Mouse (Mus musculus) hindbrain, postnatal 0 days (tissue): Measurements from ENCODE around the gene Cbr3. TPM values are rescaled to one million over a fixed set of nuclear protein-coding genes. Genes with fewer than 3 reads are reported as not detected.
"Not testable (repeated sequence)": the region's sequence is repeated elsewhere in the genome, so short reads cannot be mapped to it uniquely, and the experiment has no call there.

Source experiments
- ATAC-seq: fragments of 200-750 bp; cut with Nextera tagmentation; 2 replicates; pipeline ENCODE4 v1.8.0; 2017; ENCODE audit warnings: mild to moderate bottlenecking, moderate TSS enrichment, moderate library complexity
- DNase-seq: peaks from one replicate; pipeline ENCODE4 v3.0.0-alpha.2; 2015; ENCODE audit warnings: low spot score
- H3K27ac ChIP-seq: fragments of 300-500 bp; sonication (generic); 2 replicates; pipeline ENCODE4 v1.5.1; 2014; ENCODE audit warnings: mild to moderate bottlenecking
- H3K27me3 ChIP-seq: fragments of 300-500 bp; sonication (generic); 2 replicates; pipeline ENCODE4 v1.6.1; 2014; ENCODE audit warnings: low read length, mixed read lengths; ENCODE audit not compliant: insufficient read depth
- H3K36me3 ChIP-seq: fragments of 300-500 bp; sonication (generic); 2 replicates; pipeline ENCODE4 v1.6.1; 2014; ENCODE audit warnings: low read length, mixed read lengths; ENCODE audit not compliant: insufficient read depth
- H3K4me1 ChIP-seq: fragments of 300-500 bp; sonication (generic); 2 replicates; pipeline ENCODE4 v1.6.1; 2014; ENCODE audit warnings: antibody characterized with exemption, low read length, mixed read lengths; ENCODE audit not compliant: insufficient read depth
- H3K4me2 ChIP-seq: fragments of 300-500 bp; sonication (generic); 2 replicates; pipeline ENCODE4 v1.6.1; 2014; ENCODE audit warnings: low read depth, mild to moderate bottlenecking, low read length, moderate library complexity, mixed read lengths
- H3K4me3 ChIP-seq: fragments of 300-500 bp; sonication (generic); 2 replicates; pipeline ENCODE4 v1.5.1; 2014; ENCODE audit warnings: low read length
- H3K9ac ChIP-seq: fragments of 300-500 bp; sonication (generic); replicated peaks from 2 replicates; pipeline ENCODE4 v1.6.1; 2014; ENCODE audit warnings: mild to moderate bottlenecking, low read length, moderate library complexity, mixed read lengths
- H3K9me3 ChIP-seq: fragments of 300-500 bp; sonication (generic); 2 replicates; pipeline ENCODE4 v1.6.1; 2016; ENCODE audit warnings: low read length, mixed read lengths
- CTCF ChIP-seq: IDR thresholded peaks from 2 replicates; pipeline ENCODE4 v1.5.1; 2016; ENCODE audit warnings: antibody characterized with exemption, control low read depth, low read depth
- WGBS: fragments of 180-500 bp; shearing (Covaris S2); extraction: QIAGEN DNeasy Blood & Tissue Kit; methylation state at CpG from one replicate; pipeline ENCODE4 v1.1.7; 2014; 5-methylcytosine and 5-hydroxymethylcytosine counted together
- polyA plus RNA-seq: library from polyadenylated mRNA; unstranded; fragments of >200 nt; fragmentation: Nextera tagmentation; extraction: Ambion mirVana; gene quantifications from 2 replicates; pipeline ENCODE4 v1.2.1, GENCODE M21; 2015
- total RNA-seq: library from RNA; depleted of rRNA; stranded (reverse); fragments of >200 nt; gene quantifications from 2 replicates; pipeline ENCODE4 v1.2.3, GENCODE M21; 2014; rRNA removed

The Cbr3 gene
- total RNA-seq: 0.58 and 5.1 TPM in 2 replicates
- polyA plus RNA-seq: 4.8 and 5.4 TPM in 2 replicates

- DNase-seq: peak; percentile 59
- Histone ChIP-seq H3K36me3 (no peaks in the 10 kb centered on the region), H3K4me3 (peak within 1 kb of the TSS; percentile 44), H3K4me1 (peaks cover 7% of the 10 kb centered on the region; the same call in 1 of the 2 replicates), H3K9me3 (no peaks in the 10 kb centered on the region), H3K4me2 (peak within 1 kb of the TSS; percentile 78), H3K9ac (peak within 1 kb of the TSS; percentile 46), H3K27ac (no peak within 1 kb of the TSS), H3K27me3 (peaks cover 20% of the 10 kb centered on the region; the same call in 1 of the 2 replicates)
- WGBS: 1% methylated on average over 63 of the region's 63 CpGs
- peak; percentile 58 for TF ChIP-seq CTCF
- ATAC-seq: peak; percentile 80
Measured at GRCm38 (mm10) chr16:93682689-93683507, at the start of gene Cbr3. Cbr3 (plus strand) TSS chr16:93683215.

- 65% methylated on average over 4 of the region's 4 CpGs for WGBS
- Histone ChIP-seq H3K4me3 (no peak overlapping the region), H3K27ac (no peak overlapping the region), H3K9ac (no peak overlapping the region), H3K4me1 (no peaks in the 10 kb centered on the region), H3K9me3 (no peaks in the 10 kb centered on the region), H3K36me3 (no peaks in the 10 kb centered on the region), H3K27me3 (no peaks in the 10 kb centered on the region), H3K4me2 (no peak overlapping the region)
- no peak for DNase-seq
- TF ChIP-seq CTCF: no peak
- no peak for ATAC-seq
Measured at GRCm38 (mm10) chr16:93644006-93644405, 39.0 kb upstream of the Cbr3 start.

- Histone ChIP-seq H3K4me2 (no peak overlapping the region), H3K4me1 (no peaks in the 10 kb centered on the region), H3K4me3 (no peak overlapping the region), H3K9me3 (no peaks in the 10 kb centered on the region), H3K9ac (no peak overlapping the region), H3K27ac (no peak overlapping the region), H3K36me3 (no peaks in the 10 kb centered on the region), H3K27me3 (no peaks in the 10 kb centered on the region)
- no peak for DNase-seq
- no peak for ATAC-seq
- WGBS: 87% methylated on average over 5 of the region's 5 CpGs
- TF ChIP-seq CTCF: no peak
Measured at GRCm38 (mm10) chr16:93648441-93649183, 34.4 kb upstream of the Cbr3 start.

- H3K36me3 ChIP-seq: no peaks in the 10 kb centered on the region
- ATAC-seq: no peak
- no peaks in the 10 kb centered on the region for H3K4me1 ChIP-seq
- H3K9me3 ChIP-seq: peaks cover 8% of the 10 kb centered on the region; the same call in 1 of the 2 replicates
- H3K4me2 ChIP-seq: no peak overlapping the region
- H3K4me3 ChIP-seq: no peak overlapping the region
- H3K27ac ChIP-seq: no peak overlapping the region
- H3K27me3 ChIP-seq: no peaks in the 10 kb centered on the region
- H3K9ac ChIP-seq: no peak overlapping the region
- TF ChIP-seq CTCF: no peak
- no peak for DNase-seq
Measured at GRCm38 (mm10) chr16:93667976-93668375, 15.0 kb upstream of the Cbr3 start.

GRCm38 (mm10) chr16:93669521-93669920, 13.5 kb upstream of the Cbr3 start:
- no peak overlapping the region for H3K9ac ChIP-seq

GRCm38 (mm10) chr16:93670466-93670865, 12.5 kb upstream of the Cbr3 start:
- not testable (repeated sequence) for ATAC-seq, H3K36me3 ChIP-seq, H3K27ac ChIP-seq, H3K9ac ChIP-seq, H3K27me3 ChIP-seq, DNase-seq, H3K4me1 ChIP-seq, H3K9me3 ChIP-seq, H3K4me2 ChIP-seq, H3K4me3 ChIP-seq
- 41% methylated on average over 4 of the region's 4 CpGs for WGBS

More at GRCm38 (mm10) chr16:93669521-93669920, 13.5 kb upstream of the Cbr3 start:
- Histone ChIP-seq H3K4me2 (no peak overlapping the region), H3K4me3 (no peak overlapping the region), H3K27ac (no peak overlapping the region), H3K4me1 (no peaks in the 10 kb centered on the region), H3K27me3 (no peaks in the 10 kb centered on the region), H3K9me3 (peaks cover 6% of the 10 kb centered on the region; the same call in 1 of the 2 replicates), H3K36me3 (no peaks in the 10 kb centered on the region)
- DNase-seq (no peak), ATAC-seq (no peak)
- TF ChIP-seq CTCF: no peak
